Mouse (Mus musculus): ENCODE data around the gene Fscn2. TPM values are rescaled to one million over a fixed set of nuclear protein-coding genes. Genes with fewer than 3 reads are reported as not detected.

Gene Fscn2
- polyA plus RNA-seq (2014; fragmentation: Illumina TruSeq; extraction: RNeasy Lipid Tissue Mini Kit (QIAGEN cat#74804); ENCODE audit: low read depth, low replicate concordance): 0.92 TPM

DNA sequence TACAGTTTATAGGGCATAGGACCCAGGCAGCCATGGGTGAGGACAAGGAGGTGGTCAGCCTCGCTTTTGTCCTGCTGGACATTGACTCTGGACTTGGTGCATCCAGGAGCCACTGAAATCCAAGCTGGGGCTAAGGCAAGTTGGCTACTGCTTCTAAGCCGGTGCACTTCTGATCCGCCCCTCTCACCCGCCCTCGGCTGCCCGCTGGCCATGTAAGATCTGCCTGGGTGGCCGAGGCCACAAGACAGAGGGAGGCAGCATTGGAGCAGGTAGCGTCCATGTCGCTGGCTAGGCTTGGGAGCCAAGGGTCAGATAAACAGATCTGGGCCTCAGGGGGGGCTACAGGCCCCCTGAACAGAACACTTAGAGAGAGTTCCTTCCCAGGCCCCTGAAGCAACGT, at the start of gene Fscn2:
Gene Fscn2 (plus strand): TSS at position 240 of the 400 bp plus-strand sequence.

GRCm38 (mm10) chr11:120347791-120348683, 13.3 kb upstream of the Fscn2 start, which contains the start of gene Actg1:
TSS of gene Actg1 (minus strand) at chr11:120348542.

DNA sequence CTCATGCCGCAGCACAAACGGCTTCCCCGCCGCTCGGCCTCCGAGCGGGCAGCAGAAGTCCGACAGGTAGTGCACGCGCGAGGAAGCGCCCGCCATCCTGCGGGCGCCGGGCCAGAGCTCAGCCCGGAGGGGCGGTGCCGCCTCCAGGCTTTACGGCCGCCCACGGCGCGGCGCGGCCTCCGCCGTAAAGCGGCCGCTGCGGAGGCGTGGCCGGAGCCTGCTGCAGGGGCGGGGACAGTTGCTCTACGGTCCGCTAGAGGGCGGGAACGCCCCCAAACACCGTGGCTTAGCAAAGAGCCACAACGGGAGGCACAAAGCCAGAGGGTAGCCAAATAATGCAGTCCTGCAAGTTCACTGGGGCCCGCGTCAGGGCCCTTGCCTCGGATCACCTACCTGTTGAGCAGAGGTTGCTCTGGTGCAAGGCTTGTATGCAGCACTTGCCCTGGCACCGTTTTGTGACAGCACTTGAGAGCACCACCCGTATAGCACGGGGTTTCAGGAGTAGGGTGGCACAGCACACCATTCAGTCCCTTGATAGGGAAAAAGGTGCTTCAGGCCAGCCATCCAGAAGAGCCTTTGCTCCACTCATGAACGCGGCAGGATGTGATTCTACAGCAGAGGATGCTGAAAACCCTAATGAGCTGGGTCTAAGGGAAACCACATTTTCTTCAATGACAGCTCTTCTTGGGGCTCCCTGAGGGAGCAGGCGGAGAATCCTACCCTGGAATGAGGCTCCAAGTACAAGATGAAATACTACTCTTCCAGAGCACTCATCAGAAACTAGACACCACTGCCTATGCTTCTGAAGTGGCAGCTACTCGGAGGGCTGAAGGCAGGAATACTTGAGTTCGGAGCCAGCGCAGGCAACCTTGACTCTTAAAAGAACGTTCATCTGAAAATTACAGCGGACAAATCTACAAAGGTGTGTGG, 17.5 kb downstream of the Fscn2 start, which contains the start of gene Faap100:
Gene Faap100 (minus strand): TSS at position 154 of the 930 bp plus-strand sequence.

Other genes with a start within 250 kb of the Fscn2 start
- gene Slc38a10, start 210.2 kb upstream of the Fscn2 start, polyA plus RNA-seq (2014; fragmentation: Illumina TruSeq; extraction: RNeasy Lipid Tissue Mini Kit (QIAGEN cat#74804); ENCODE audit: low read depth, low replicate concordance): 87.4 TPM
- gene Bahcc1, start 128.6 kb upstream of the Fscn2 start, polyA plus RNA-seq (2014; fragmentation: Illumina TruSeq; extraction: RNeasy Lipid Tissue Mini Kit (QIAGEN cat#74804); ENCODE audit: low read depth, low replicate concordance): 10.2 TPM
- gene Actg1, start 13.0 kb upstream of the Fscn2 start, polyA plus RNA-seq (2014; fragmentation: Illumina TruSeq; extraction: RNeasy Lipid Tissue Mini Kit (QIAGEN cat#74804); ENCODE audit: low read depth, low replicate concordance): 1,201 TPM
- gene Faap100, start 17.2 kb downstream of the Fscn2 start, polyA plus RNA-seq (2014; fragmentation: Illumina TruSeq; extraction: RNeasy Lipid Tissue Mini Kit (QIAGEN cat#74804); ENCODE audit: low read depth, low replicate concordance): 9.8 TPM
- gene Nploc4, start 76.2 kb downstream of the Fscn2 start, polyA plus RNA-seq (2014; fragmentation: Illumina TruSeq; extraction: RNeasy Lipid Tissue Mini Kit (QIAGEN cat#74804); ENCODE audit: low read depth, low replicate concordance): 50.3 TPM
- gene Tspan10, start 81.1 kb downstream of the Fscn2 start, polyA plus RNA-seq (2014; fragmentation: Illumina TruSeq; extraction: RNeasy Lipid Tissue Mini Kit (QIAGEN cat#74804); ENCODE audit: low read depth, low replicate concordance): not detected
- 0.65 TPM for gene Pde6g, start 92.0 kb downstream of the Fscn2 start, polyA plus RNA-seq (2014; fragmentation: Illumina TruSeq; extraction: RNeasy Lipid Tissue Mini Kit (QIAGEN cat#74804); ENCODE audit: low read depth, low replicate concordance)
- 20.5 TPM for gene Oxld1, start 96.5 kb downstream of the Fscn2 start, polyA plus RNA-seq (2014; fragmentation: Illumina TruSeq; extraction: RNeasy Lipid Tissue Mini Kit (QIAGEN cat#74804); ENCODE audit: low read depth, low replicate concordance)
- gene Ccdc137, start 96.6 kb downstream of the Fscn2 start, polyA plus RNA-seq (2014; fragmentation: Illumina TruSeq; extraction: RNeasy Lipid Tissue Mini Kit (QIAGEN cat#74804); ENCODE audit: low read depth, low replicate concordance): 18.3 TPM
- 23.1 TPM for gene Arl16, start 106.1 kb downstream of the Fscn2 start, polyA plus RNA-seq (2014; fragmentation: Illumina TruSeq; extraction: RNeasy Lipid Tissue Mini Kit (QIAGEN cat#74804); ENCODE audit: low read depth, low replicate concordance)
- gene Mrpl12, start 123.1 kb downstream of the Fscn2 start, polyA plus RNA-seq (2014; fragmentation: Illumina TruSeq; extraction: RNeasy Lipid Tissue Mini Kit (QIAGEN cat#74804); ENCODE audit: low read depth, low replicate concordance): 58.6 TPM
- gene Slc25a10, start 130.3 kb downstream of the Fscn2 start, polyA plus RNA-seq (2014; fragmentation: Illumina TruSeq; extraction: RNeasy Lipid Tissue Mini Kit (QIAGEN cat#74804); ENCODE audit: low read depth, low replicate concordance): 127 TPM
- gene Gcgr, start 169.2 kb downstream of the Fscn2 start, polyA plus RNA-seq (2014; fragmentation: Illumina TruSeq; extraction: RNeasy Lipid Tissue Mini Kit (QIAGEN cat#74804); ENCODE audit: low read depth, low replicate concordance): 0.86 TPM
- 110 TPM for gene Mcrip1, start 188.2 kb downstream of the Fscn2 start, polyA plus RNA-seq (2014; fragmentation: Illumina TruSeq; extraction: RNeasy Lipid Tissue Mini Kit (QIAGEN cat#74804); ENCODE audit: low read depth, low replicate concordance)
- not detected for gene Ppp1r27, start 189.6 kb downstream of the Fscn2 start, polyA plus RNA-seq (2014; fragmentation: Illumina TruSeq; extraction: RNeasy Lipid Tissue Mini Kit (QIAGEN cat#74804); ENCODE audit: low read depth, low replicate concordance)
- 519 TPM for gene P4hb, start 211.7 kb downstream of the Fscn2 start, polyA plus RNA-seq (2014; fragmentation: Illumina TruSeq; extraction: RNeasy Lipid Tissue Mini Kit (QIAGEN cat#74804); ENCODE audit: low read depth, low replicate concordance)
- gene Arhgdia, start 220.1 kb downstream of the Fscn2 start, polyA plus RNA-seq (2014; fragmentation: Illumina TruSeq; extraction: RNeasy Lipid Tissue Mini Kit (QIAGEN cat#74804); ENCODE audit: low read depth, low replicate concordance): 356 TPM
- gene Alyref, start 236.8 kb downstream of the Fscn2 start, polyA plus RNA-seq (2014; fragmentation: Illumina TruSeq; extraction: RNeasy Lipid Tissue Mini Kit (QIAGEN cat#74804); ENCODE audit: low read depth, low replicate concordance): 39.4 TPM
- 47.3 TPM for gene Anapc11, start 236.9 kb downstream of the Fscn2 start, polyA plus RNA-seq (2014; fragmentation: Illumina TruSeq; extraction: RNeasy Lipid Tissue Mini Kit (QIAGEN cat#74804); ENCODE audit: low read depth, low replicate concordance)
- gene Npb, start 246.9 kb downstream of the Fscn2 start, polyA plus RNA-seq (2014; fragmentation: Illumina TruSeq; extraction: RNeasy Lipid Tissue Mini Kit (QIAGEN cat#74804); ENCODE audit: low read depth, low replicate concordance): not detected